Mouse (Mus musculus): ENCODE measurements around the gene Olfr328. TPM values are rescaled to one million over a fixed set of nuclear protein-coding genes. Genes with fewer than 3 reads are reported as not detected.

Olfr328 gene
- not detected in 2 replicates for polyA plus RNA-seq (2015; fragmentation: Nextera tagmentation; extraction: Ambion mirVana)

GRCm38 (mm10) chr11:58555536-58555935 is at the start of gene Olfr328:
Olfr328 (minus strand) TSS chr11:58555636.
- no peak for DNase-seq
- Histone ChIP-seq H3K27me3 (ENCODE audit: insufficient read depth, low read length) (no peaks in the 10 kb centered on the region), H3K4me2 (ENCODE audit: low read depth, low read length) (no peak within 1 kb of the TSS), H3K9me3 (ENCODE audit: low read length) (no peaks in the 10 kb centered on the region), H3K36me3 (replicated peaks; ENCODE audit: insufficient read depth, low read length) (no peaks in the 10 kb centered on the region), H3K4me3 (ENCODE audit: low read depth, low read length) (no peak within 1 kb of the TSS), H3K9ac (replicated peaks) (no peak within 1 kb of the TSS), H3K27ac (ENCODE audit: low read depth) (no peak within 1 kb of the TSS), H3K4me1 (ENCODE audit: insufficient read depth) (no peaks in the 10 kb centered on the region)
- ATAC-seq: no peak
- 65% methylated on average over 1 of the region's 1 CpGs for WGBS (ENCODE audit: insufficient replicate concordance)
- TF ChIP-seq CTCF (IDR thresholded peaks at IDR 0.05; ENCODE audit: low read depth): no peak

DNA sequence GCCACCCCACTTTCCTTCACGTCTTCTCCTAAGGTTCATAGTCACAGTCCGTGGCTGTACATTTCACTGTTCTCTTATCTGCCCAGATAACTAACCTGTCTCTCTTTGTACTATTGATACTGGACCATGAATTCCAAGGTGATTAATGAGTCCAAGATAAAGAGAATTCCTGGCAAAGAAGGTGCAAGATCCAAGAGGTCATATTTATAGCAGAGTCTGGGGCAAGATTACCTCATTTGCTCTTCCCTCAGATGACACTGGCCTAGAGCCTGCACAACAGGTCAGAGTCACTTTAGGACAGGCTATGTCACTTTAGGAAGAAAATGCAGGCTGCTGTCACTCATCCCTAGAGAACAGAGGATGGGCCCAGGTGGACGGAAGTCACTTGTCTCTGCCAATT is 49.8 kb upstream of the Olfr328 start:
- TF ChIP-seq CTCF (IDR thresholded peaks at IDR 0.05; ENCODE audit: low read depth): no peak
- no peak for TF ChIP-seq EP300 (IDR thresholded peaks at IDR 0.05; ENCODE audit: low read depth)
- Histone ChIP-seq H3K4me1 (ENCODE audit: insufficient read depth) (peaks cover 7% of the 10 kb centered on the region; the same call in 1 of the 2 replicates), H3K9ac (replicated peaks) (no peak overlapping the region), H3K36me3 (replicated peaks; ENCODE audit: insufficient read depth, low read length) (no peaks in the 10 kb centered on the region), H3K27me3 (ENCODE audit: insufficient read depth, low read length) (no peaks in the 10 kb centered on the region), H3K4me2 (ENCODE audit: low read depth, low read length) (no peak overlapping the region), H3K4me3 (ENCODE audit: low read depth, low read length) (no peak overlapping the region), H3K27ac (ENCODE audit: low read depth) (0 out of 2 replicates have a peak overlapping the region, but pooled peaks have one; percentile 11), H3K9me3 (ENCODE audit: low read length) (no peaks in the 10 kb centered on the region)
- 48% methylated on average over 3 of the region's 3 CpGs for WGBS (ENCODE audit: insufficient replicate concordance)
- DNase-seq (no peak), ATAC-seq (peak; percentile 77)

DNA sequence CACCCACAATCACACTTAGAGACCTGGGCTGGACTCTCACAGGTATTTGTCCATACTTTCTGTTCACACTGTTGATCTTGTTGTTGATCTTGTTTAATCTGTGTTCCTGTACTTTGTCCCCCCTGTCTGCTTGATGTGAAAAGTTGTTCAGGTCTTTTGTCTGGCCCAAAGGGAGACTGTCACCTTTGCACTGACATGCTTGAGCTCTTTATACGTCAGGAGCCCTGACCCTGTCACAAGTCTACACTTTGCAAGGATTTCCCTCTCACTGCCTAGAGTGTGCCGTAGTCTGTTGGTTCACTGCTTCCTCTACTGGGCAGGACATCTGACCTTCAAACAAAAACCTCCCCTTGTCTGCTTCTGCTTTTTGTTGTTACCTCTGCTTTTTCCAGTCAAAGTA is 49.3 kb upstream of the Olfr328 start:
- Histone ChIP-seq H3K4me3 (ENCODE audit: low read depth, low read length) (no peak overlapping the region), H3K4me1 (ENCODE audit: insufficient read depth) (peaks cover 7% of the 10 kb centered on the region; the same call in 1 of the 2 replicates), H3K9ac (replicated peaks) (no peak overlapping the region), H3K9me3 (ENCODE audit: low read length) (no peaks in the 10 kb centered on the region), H3K4me2 (ENCODE audit: low read depth, low read length) (no peak overlapping the region), H3K27ac (ENCODE audit: low read depth) (peak overlapping the region; percentile 39), H3K27me3 (ENCODE audit: insufficient read depth, low read length) (no peaks in the 10 kb centered on the region), H3K36me3 (replicated peaks; ENCODE audit: insufficient read depth, low read length) (no peaks in the 10 kb centered on the region)
- DNase-seq: no peak
- no peak for TF ChIP-seq EP300 (IDR thresholded peaks at IDR 0.05; ENCODE audit: low read depth)
- no peak for TF ChIP-seq CTCF (IDR thresholded peaks at IDR 0.05; ENCODE audit: low read depth)
- ATAC-seq: peak; percentile 78
- 38% methylated on average over 2 of the region's 2 CpGs for WGBS (ENCODE audit: insufficient replicate concordance)

DNA sequence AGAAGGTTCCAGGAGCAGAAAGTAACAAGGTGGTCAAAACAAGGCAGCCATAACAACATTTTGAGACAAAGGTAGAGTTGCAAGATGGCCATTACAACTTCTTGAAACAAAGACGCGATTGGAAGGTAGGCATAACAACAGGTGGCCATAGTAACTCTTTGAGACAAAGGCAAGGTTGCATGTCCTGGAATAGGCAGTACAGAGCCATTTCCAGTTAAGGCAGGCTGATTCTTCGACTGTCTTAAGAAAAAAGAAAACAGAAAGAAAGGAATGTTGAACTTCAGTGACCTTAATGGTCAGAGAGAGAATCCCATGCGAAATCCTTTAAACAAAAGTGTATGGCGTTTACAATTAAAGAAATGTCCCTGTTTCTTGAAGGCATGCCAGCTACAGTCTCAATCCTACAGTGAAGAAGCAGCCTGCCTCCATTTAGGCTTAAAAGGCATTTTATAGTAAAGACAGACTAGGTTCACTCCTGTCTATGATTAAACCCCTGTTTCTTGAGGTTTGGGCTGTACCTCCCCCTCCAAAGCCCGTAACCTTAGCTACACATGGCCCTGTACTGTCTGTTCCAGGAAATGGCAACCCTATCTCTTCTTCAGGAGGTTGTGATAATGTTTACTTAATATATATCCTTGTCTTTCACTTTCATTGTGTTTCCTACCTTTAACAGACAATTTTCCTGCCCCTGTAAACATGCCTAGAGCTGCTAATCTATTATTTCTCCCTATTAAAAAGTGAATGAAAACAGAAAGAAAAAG is 47.5 kb upstream of the Olfr328 start:
- WGBS (ENCODE audit: insufficient replicate concordance): 72% methylated on average over 6 of the region's 6 CpGs
- DNase-seq: no peak
- H3K4me3 ChIP-seq (ENCODE audit: low read depth, low read length): no peak overlapping the region
- no peaks in the 10 kb centered on the region for H3K27me3 ChIP-seq (ENCODE audit: insufficient read depth, low read length)
- no peak overlapping the region for H3K4me2 ChIP-seq (ENCODE audit: low read depth, low read length)
- no peaks in the 10 kb centered on the region for H3K9me3 ChIP-seq (ENCODE audit: low read length)
- peaks cover 7% of the 10 kb centered on the region; the same call in 1 of the 2 replicates for H3K4me1 ChIP-seq (ENCODE audit: insufficient read depth)
- no peak overlapping the region for H3K9ac ChIP-seq (replicated peaks)
- no peak overlapping the region for H3K27ac ChIP-seq (ENCODE audit: low read depth)
- TF ChIP-seq CTCF (IDR thresholded peaks at IDR 0.05; ENCODE audit: low read depth) (no peak), EP300 (IDR thresholded peaks at IDR 0.05; ENCODE audit: low read depth) (no peak)
- no peaks in the 10 kb centered on the region for H3K36me3 ChIP-seq (replicated peaks; ENCODE audit: insufficient read depth, low read length)
- no peak for ATAC-seq

- no peak overlapping the region for H3K9ac ChIP-seq (replicated peaks)
- H3K27me3 ChIP-seq (ENCODE audit: insufficient read depth, low read length): no peaks in the 10 kb centered on the region
- no peak for ATAC-seq
- TF ChIP-seq EP300 (IDR thresholded peaks at IDR 0.05; ENCODE audit: low read depth): no peak
- DNase-seq: no peak
- no peaks in the 10 kb centered on the region for H3K9me3 ChIP-seq (ENCODE audit: low read length)
- no peak overlapping the region for H3K4me3 ChIP-seq (ENCODE audit: low read depth, low read length)
- no peak overlapping the region for H3K27ac ChIP-seq (ENCODE audit: low read depth)
- H3K36me3 ChIP-seq (replicated peaks; ENCODE audit: insufficient read depth, low read length): no peaks in the 10 kb centered on the region
- peaks cover 7% of the 10 kb centered on the region; the same call in 1 of the 2 replicates for H3K4me1 ChIP-seq (ENCODE audit: insufficient read depth)
- no peak overlapping the region for H3K4me2 ChIP-seq (ENCODE audit: low read depth, low read length)
These were observed 46.6 kb upstream of the Olfr328 start for GRCm38 (mm10) chr11:58602062-58602461.

DNA sequence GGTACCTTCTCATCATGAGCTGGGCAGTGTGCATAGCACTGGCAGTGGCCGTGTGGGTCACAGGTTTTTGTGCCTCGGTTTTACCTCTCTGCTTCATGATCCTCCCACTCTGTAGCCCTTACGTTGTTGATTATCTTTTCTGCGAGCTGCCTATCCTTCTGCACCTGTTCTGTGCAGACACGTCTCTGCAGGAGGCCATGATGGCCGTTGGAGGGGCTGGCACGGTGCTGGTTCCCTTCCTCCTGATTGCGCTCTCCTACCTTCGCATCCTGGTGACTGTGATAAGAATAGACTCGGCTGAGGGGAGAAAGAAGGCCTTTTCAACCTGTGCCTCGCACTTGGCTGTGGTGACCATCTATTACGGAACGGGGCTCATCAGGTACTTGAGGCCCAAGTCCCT is 42.4 kb upstream of the Olfr328 start:
- Histone ChIP-seq H3K27ac (ENCODE audit: low read depth) (no peak overlapping the region), H3K9me3 (ENCODE audit: low read length) (no peaks in the 10 kb centered on the region), H3K4me2 (ENCODE audit: low read depth, low read length) (no peak overlapping the region), H3K4me3 (ENCODE audit: low read depth, low read length) (no peak overlapping the region), H3K36me3 (replicated peaks; ENCODE audit: insufficient read depth, low read length) (no peaks in the 10 kb centered on the region), H3K27me3 (ENCODE audit: insufficient read depth, low read length) (no peaks in the 10 kb centered on the region), H3K9ac (replicated peaks) (no peak overlapping the region), H3K4me1 (ENCODE audit: insufficient read depth) (no peaks in the 10 kb centered on the region)
- no peak for TF ChIP-seq CTCF (IDR thresholded peaks at IDR 0.05; ENCODE audit: low read depth)
- no peak for TF ChIP-seq EP300 (IDR thresholded peaks at IDR 0.05; ENCODE audit: low read depth)
- ATAC-seq (no peak), DNase-seq (no peak)
- 66% methylated on average over 13 of the region's 13 CpGs for WGBS (ENCODE audit: insufficient replicate concordance)

Measured in liver, postnatal 0 days (tissue).